Mouse (Mus musculus): ENCODE data around the gene Dlg2. TPM values are rescaled to one million over a fixed set of nuclear protein-coding genes. Genes with fewer than 3 reads are reported as not detected.

Dlg2 gene
- total RNA-seq, 2 experiments from 2014 or later, result 1.7 to 2.3 TPM

DNA sequence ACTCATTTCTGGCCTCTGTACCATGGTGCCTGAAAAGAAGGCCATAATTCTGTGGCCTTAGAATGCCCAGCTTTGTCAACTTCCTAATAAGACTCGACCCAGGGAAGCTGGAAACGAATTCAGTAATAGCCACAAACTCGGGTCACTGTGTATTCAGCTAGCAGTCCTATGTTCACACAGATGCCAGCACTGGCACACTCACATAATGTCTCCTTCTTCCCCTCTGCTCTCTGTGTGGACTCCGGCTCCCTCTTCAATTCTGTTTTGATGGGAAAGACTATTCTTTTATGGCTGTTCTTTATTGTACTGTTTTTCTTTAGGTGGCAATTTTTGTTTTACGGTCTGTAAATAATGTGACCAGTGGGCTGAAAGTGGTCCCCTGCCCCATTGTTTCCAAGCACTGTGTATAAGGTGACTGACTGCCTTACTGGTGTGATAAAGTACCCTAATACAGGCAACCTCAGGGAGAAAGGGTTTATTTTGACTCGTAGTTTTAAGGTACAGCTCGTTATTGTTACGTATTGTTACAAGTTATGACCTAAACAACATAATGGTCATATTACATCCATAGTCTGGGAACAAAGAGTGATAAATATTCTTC lies 1816.5 kb downstream of the Dlg2 start:
- DNase-seq, result no peak

DNA sequence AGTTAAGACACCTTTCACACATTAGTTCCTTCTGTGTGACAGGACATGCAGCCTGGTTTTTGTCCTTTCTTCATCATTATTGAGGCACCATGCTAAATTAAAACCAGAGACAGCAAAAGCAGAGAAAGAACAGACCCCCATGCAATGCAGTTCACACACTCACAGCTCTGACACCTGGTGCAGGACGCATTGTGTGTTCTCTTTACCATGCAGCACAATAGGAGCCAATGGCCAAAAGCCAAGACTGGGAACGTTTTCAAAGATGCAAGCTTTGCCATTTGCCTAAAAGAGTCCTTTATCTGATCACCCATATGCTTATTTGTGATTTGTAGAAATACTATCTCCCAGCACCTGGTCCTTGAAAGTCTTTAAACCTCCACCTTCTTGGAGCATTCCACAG lies 1824.6 kb downstream of the Dlg2 start:
- DNase-seq, result no peak

DNA sequence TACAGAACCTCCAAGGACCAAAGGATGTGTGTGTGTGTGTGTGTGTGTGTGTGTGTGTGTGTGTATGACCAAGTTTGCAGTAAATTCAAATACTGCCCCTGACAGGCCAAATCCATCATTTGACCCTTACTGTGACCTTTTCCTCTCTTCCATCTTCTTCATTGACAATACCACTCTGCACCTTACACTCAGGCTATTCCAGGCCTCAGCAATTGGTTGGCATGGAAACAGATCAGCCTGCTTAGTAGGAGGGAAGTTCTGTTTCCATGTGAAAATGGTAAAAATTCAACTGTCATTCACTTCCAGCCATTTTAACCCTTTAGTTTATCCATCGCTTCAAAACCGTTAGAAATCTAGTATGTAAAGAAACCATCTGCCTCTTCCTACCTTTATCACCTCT lies 1831.2 kb downstream of the Dlg2 start:
- DNase-seq, result no peak

DNA sequence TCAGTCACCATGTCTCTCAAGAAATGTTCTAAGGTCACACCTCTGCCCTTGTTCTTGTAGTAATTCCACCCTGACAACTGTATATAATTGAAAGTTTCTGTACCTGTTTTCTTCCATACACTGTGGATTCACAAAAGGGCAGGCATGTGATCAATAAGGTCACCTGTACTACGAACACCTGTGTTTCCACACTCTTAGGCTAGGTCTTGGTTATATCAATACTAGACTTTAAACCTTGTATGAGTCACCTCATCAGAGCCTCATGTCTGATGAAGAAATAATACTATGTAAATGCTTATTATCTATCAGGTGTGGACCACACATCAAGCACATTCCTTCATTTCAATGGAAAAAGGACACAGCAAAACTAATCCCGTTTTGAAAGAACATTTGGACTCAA lies 1831.7 kb downstream of the Dlg2 start:
- no peak for DNase-seq

DNA sequence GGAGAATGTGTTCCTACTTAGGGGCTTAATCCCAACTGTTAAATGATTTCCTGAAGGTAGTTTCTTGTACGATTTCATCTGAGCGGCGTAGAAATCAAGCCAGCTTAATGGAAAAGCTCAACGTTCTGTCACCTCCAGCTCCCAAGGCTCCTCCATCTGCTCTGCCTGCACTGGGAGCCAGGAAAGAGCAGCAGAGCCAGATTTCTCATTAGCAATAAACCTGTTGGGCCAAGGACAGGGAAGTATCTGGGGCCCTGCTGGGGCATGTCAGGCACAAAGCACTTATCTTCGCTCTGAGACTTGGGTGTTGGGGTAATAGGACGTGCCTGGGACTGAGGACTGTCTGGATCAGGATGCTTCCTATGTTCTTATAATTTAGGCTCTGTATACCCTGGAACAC lies 1839.9 kb downstream of the Dlg2 start:
- DNase-seq, result peak in 1 of 2 experiments; percentile 6

DNA sequence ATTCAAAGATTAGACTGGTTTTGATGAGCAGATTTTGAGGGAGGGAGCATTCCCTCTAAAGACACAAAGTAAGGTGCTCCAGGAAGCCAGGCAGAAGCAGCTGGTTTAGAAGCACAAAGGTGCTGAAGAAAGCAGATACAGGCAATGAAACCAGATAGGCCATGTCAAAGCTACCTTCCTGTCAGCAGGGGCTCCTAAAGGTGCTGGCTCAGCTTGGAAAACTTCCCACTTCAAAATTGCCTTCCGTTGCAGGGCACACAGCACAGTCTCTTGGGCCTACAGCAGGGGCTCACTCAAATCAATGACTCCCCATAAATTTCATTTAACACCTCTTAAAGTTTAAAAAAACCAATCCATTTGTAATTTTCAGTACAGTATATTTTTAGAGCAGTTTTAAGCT lies 1843.0 kb downstream of the Dlg2 start:
- no peak for DNase-seq

DNA sequence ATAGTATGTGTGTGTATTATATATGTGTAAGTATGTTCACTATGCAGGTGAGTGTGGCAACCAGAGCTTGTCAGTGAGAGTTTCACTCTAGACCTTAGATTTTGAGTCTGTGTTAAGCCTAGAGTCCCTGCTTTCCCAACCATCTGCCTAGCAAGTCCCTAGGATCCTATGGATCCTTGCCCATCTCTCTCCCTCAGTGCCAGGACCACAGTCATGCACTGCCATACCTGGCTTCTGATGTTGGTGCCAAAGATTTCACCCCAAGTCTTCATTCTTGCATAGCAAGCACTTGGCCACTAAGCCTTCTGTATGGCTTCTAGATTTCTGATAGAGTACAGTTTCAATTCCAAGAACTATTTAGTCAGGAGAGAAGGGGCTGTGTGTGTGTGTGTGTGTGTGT lies 1843.7 kb downstream of the Dlg2 start:
- DNase-seq, result no peak

DNA sequence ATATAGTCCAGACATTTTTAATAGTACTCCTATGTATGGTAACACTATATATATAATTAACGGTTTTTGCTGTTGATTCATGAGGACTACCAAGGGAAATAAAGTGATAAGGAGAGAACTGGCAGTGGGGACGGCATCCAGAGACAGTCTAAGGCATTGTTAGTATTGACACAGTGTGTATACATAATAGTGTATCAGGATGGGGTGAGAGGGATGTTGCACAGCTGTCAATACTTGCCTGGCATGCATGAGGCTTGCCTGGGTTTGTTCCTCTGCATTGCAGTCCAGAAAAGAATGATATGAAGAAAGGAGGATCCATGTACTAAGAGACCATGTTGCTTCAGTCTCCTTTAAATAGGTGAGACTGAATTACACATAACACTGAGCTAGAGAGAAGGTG lies 1845.3 kb downstream of the Dlg2 start:
- DNase-seq, result no peak

DNA sequence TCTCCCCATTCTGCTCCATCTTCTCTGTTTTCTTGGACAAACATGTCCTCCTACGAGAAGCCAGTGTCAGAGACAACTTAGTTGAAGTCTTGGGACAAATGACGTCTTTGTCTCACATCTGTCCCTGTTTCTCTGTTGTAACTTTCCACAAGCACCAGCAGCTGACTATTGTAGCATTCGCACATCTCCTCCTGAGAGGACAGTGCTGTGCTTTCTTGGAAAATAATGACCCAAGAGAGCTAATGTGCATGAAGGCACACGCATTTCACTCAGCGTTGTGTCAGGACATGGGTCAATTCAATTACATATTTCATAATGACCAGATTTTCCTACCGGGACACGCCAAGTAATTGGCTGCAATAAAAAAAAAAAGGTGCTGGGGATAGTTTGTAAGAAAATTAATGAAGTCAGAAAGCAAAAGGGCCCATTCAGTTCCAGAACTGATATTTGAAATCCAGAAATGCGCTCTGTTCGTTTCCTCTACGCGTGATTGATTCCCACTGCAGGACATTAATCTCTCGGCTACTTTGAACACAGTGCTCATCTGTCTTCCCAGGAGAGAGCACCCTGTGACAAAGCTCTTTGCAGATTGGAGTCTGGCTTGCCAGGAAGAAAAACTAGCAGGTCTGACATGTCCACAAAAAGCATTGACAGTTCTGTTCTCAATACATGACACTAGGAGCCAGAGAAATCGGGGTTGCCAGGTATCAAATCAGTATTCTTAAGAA lies 1846.0 kb downstream of the Dlg2 start:
- peak in 1 of 2 experiments; percentile 1 for DNase-seq

DNA sequence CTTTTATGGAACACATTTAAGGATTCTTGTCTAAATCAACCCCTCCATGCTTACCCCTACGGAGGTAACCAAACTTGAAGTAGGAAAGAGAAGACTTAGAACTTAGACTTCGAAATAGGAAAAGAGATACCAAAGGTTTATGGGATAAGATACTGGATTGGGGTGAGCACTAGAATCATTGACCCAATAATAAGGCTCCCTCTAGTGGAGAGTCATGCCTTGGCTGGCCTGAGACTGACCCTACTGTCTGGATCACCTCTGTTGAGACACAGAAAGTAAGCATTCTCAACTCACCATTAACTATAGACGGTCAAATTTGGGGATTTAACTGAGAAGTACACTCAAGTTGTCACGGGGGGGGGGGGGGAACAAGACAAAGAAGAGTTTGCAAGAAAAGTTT lies 1847.2 kb downstream of the Dlg2 start:
- peak; percentile 26 to 68 for DNase-seq

DNA sequence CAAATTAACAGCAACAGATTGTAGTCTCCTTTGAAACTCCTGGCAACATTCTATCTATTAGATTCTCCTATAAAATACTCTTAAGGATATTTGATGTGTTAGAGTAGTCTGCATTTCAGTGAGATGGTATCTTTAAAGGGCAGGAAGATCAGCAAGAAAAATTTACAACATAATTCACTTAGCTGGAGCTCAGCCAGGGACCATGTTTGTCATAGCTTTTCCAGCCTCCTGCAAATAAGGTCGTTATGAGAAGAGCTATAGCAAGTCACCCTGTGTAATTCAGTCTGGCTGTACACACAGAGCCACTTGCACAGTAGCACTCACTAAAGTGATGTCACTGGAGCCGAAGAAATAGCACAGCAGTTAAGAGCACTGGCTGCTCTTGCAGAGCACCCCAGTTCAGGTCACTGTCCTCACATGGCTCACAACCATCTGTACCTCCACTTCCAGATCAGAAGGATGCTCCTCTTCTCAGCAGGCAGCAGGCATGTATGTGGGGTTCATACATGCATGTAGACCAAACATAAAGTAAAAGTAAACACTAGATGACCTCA lies 1850.9 kb downstream of the Dlg2 start:
- no peak for DNase-seq

DNA sequence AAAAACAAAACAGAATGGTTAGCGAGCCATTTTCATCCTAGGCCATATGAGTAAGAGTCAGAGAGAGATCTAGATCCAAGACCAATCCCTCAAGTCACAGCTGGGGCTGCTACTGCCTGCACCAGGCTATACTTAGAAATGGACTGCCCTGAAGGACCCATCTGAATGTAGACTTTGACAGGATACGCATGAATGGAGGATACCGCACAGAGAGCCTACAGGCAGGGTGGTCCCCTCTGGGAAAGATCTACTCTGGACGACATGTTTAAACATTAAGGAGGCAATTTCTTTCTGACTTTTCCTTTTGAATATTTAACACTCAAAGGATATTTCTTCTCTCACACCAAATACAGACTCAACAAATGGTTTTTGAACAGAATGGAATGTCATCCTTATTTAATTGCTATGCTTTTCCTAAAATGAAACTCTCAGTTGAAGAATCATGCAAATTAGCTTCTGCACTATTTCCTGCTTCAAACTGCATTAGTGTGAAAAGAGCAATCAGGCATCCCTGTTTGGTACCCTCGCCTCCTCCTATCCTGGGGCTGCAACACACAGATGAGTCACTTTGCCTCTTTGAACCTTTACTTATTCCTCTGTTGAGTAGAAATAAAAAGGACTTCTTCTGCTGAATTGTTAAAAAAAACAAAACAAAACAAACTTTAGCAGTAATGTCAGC lies 1856.9 kb downstream of the Dlg2 start:
- DNase-seq, result no peak

DNA sequence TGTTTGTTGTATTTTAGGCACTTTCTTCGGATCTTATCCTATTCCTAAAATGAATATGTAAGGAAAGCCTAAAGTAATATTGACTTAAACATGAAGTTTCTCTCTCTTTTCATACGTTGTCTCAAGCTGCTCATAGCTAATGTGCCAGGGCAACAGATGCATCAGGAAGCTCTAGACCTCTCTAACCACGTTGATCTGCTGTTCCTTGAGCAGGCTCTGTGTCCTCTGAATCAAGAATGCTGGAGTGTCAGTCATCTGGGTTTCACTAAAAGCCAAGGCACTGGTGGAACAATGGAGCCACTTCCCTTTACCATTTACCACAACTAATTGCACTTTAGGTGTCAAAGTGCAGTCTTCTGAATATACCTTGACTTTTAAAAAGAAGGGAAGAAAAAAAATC lies 1880.1 kb downstream of the Dlg2 start:
- DNase-seq, result no peak

DNA sequence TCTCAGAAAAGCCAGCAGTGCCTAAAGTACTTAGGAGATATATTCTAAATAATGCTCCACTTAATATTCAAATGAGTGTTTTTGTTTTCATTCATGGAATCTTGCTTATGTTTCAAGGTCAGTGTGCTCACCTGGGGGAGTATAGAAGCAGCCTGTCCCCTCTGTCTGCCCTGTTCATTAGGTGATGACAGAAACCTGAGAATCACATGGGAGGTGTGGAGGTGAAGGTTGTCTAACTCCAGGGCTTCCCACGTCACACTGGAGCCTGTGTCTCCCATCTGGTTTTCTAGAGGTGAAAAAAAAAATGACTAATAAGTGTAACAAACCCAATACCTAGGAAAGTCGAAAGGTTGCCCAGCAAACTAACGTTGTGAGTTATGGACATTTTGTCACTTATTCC lies 1886.9 kb downstream of the Dlg2 start:
- no peak for DNase-seq

DNA sequence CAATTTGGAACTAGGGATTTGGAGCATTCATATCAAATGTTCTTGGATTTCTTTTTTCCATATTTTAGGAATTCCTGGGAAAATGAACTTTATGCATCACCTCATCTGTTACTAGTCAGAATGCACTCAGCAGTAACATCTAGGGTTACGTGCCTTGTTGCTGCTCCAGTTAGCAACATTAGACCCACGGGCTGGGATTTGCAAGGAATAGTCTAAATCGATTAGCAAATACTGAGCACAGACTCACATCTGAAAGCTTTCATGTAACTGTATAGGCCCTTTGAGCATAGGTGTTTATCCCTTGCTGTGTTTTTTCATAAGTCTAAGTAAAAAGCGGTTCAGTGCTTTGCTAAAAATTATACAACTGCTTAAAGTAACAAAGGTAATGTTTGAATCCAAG lies 1887.3 kb downstream of the Dlg2 start:
- DNase-seq, result no peak

DNA sequence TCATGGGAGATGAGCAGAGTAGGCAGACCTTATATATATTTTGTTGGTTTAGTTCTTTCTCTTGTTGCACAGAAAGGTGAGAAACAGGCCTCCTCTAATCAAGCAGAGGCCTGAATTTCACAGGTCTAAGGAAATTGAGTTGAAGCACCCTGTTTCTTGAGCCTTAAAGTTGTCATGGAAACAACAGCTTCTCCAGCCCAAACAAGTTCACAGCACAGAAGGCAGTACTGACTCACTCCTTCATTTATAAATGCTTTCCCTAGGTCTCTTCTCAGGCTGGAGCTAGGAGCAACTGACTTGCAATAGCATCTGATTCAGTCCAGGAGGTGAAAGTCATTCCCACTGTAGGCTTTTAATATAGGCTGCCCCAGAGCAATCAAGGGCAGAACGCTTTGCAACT lies 1890.6 kb downstream of the Dlg2 start:
- no peak for DNase-seq

DNA sequence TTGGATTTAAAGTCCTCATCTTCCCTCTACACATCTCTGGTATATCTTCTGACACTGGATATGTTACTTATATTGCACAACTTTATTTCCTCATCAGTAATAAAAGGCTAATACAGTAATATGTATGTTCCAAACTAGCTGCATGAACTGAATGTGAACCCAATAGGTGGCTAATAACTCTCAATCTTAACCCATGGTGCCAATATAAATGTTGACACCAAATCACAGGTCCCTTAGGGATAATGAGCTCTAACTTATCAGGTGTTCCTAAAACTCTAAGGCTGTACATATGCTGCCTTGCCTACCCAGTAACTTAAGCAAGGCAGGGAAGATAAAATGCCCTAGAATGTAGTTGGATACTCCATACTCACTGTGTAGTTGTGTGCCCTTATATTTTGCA lies 1894.0 kb downstream of the Dlg2 start:
- DNase-seq, result no peak

DNA sequence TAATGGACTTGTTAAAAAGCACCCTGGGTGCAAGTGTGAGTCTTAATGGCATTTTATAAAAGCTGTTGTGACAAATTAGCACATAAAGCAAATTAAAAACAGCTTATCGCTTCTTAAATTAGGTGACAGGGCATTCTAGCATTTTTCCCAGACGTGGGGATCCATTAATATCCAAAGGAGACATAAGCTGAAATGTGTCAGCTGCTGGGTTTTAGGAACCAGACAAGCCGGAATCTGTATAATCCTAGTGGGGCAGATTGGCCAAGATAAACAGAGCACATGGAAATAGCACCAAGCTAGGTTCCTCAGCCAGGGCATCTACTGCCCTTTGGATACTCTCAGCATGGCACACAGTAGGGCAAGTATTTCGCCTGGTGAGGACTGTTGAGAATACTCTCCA lies 1895.2 kb downstream of the Dlg2 start:
- DNase-seq, result no peak

DNA sequence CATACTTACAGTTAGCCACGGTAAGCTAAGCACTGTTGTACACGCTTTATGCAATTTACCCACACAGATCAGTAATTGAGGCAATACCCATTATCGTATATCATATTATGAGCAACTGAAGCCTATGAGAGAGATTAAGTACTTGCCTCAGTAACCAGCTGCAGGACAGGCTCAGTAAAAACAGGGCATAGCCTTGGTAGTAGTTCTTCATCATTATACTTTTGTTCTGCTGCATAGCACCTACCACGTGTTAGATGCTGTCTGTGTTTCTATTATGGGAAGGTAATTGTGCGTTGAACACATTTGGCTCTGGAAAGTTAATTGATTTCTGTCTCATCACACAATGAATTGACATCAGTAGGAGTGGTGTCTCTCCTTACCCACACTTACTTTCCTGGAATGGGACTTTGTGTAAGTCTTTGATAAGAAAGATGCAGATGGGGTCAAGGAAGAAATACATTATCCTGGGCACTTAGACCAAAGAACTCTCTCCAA lies 1897.4 kb downstream of the Dlg2 start:
- no peak for DNase-seq

DNA sequence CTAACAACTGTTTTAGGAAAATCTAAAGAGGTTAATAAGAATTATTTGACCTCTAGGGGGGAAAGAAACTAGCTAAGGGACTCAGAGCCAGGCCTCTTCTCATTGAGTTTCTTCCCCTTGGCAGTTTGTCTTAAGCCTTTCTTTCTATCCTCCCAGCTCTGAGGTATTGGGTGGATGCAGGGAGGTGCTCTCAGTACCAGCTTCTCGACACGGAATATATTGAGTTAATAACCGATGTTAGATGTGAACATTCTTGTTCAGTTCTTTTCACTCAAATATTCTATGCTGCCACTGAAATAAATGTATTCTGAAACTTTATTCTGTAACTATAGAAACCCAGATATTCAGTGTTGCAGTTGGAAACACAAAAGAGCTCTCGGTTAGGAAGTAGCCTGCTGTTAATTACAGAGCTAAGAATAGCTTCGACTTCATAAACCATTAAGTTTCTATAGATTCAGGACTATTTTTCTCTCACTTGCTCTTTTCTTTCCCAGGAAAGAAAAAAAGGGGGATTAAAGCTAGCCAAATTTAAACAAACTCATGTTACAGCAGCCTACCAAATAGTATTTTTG lies 1907.5 kb downstream of the Dlg2 start:
- no peak for DNase-seq

DNA sequence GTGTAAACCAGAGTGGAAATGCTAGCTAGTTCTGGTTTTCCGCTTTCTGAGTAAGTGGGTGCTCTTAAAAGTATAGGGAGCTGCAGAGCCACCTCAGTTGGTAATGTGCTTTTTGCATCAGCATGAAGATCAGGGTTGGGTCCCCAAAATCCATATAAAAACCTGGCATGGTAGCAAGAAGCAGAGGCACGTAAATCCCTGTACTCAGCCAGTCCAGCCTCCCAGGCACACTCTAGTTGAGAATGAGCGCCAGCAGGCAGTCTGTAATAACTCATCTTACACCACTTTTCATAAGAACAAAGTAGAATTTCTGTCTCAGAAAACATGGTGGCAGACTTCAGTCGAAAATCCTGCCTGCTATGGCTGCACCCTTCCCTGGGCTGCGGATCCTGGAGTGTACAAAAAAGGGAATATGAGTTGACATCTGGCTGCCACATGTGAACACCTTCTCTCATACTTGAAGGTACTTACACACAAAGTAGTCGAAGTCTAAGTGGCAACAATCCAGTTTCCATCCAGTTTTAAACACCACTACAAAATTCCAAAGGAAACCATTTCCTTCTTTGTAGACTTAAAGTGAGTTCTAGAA lies 1915.7 kb downstream of the Dlg2 start:
- DNase-seq, result no peak

DNA sequence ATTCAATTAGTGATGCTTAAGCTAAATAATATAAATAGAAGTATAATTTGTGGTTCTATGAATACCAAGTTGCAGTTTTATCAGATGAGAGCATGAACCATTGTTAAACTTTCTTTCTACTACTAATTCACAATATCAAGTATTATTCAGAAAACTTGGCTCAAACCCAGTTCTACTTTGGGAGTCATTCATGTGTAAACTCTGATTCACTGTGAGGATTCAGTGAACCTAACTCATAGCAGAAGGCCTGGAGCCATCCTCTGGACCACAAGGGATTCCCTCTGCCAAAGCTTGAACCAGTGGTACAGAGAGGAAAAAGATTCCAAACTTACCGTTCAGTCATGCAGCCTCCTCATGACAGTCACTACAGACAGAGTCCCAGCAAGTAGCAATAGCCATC lies 1920.3 kb downstream of the Dlg2 start:
- DNase-seq, result no peak

DNA sequence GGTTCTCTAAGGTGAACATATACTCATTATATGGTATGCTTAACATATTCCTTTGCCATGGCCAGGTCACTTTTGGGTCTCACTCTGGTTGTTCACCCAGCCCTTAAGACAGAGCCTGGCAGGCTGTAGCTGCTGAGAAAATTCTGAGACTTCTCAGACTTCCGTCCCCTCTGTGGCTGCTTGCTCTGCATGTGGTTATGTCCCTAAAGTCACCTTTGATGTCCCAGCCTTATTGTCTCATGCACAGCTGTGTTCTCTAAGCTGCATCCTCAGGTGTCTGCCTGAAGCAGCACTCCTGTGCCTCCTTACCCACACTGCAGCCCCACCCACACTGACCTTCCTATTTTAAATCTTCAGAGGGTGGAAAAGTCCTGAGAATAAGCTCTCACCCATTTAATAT lies 1922.4 kb downstream of the Dlg2 start:
- DNase-seq, result no peak
